Mouse (Mus musculus): ENCODE data around the gene Uqcr11. TPM values are rescaled to one million over a fixed set of nuclear protein-coding genes. Genes with fewer than 3 reads are reported as not detected.

Gene Uqcr11
- polyA plus RNA-seq, 2 experiments, result 707 to 718 TPM

DNA sequence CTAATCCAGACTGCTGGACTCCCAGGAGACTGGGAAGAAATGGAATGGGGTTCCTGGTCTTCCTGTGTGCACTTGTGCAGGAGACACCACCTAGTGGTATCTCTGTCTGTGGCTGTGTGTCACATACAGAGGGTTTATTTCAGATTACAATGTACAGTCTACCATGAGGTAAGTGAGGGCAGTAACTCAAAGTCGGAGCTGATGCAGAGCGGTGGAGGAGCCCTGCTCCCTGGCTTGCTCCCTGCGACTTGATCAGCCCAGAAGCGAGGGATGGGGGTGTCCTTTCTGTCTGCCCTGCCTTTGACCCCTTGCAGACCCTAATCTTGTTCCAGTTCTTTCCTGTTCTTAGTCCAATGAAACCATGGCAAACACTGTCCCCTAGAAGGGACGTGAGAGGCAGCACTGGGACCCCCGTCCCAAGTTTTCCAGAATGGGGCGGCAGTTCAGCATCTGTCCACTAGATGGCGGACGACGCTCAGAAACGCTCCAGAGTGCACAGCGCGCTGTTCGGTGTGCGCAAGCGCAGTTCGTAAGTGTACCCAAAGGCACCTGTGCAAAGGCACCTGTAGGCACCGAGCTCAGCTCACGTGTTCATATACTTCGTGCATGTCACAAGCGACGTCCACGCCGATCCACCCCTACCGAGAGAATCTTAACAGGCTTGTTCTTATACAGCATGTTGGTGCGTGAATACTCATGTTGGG lies 39.4 kb upstream of the Uqcr11 start:
- Histone ChIP-seq H3K9ac (ENCODE audit: low read depth, low read length, severe bottlenecking) (no peak overlapping the region), H3K27me3 (ENCODE audit: control insufficient read depth, insufficient read depth, low read length) (0 out of 2 replicates have a peak, but pooled peaks cover 4% of the 10 kb centered on the region), H3K4me1 (ENCODE audit: control insufficient read depth, insufficient read depth, low read length) (no peaks in the 10 kb centered on the region), H3K27ac (replicated peaks; ENCODE audit: low read depth, low read length) (no peak overlapping the region), H3K9me3 (ENCODE audit: control insufficient read depth, low read length) (no peaks in the 10 kb centered on the region), H3K36me3 (ENCODE audit: control insufficient read depth, insufficient read depth, low read length) (no peaks in the 10 kb centered on the region), H3K4me2 (replicated peaks; ENCODE audit: low read depth, low read length, severe bottlenecking) (no peak overlapping the region), H3K4me3 (replicated peaks; ENCODE audit: low read length) (no peak overlapping the region)
- DNase-seq (ENCODE audit: low spot score), result peak; percentile 81
- ATAC-seq (ENCODE audit: low FRiP score, low read depth), result peak; percentile 69
- TF ChIP-seq POLR2A (IDR thresholded peaks at IDR 0.05; ENCODE audit: borderline replicate concordance, extremely low read depth, insufficient read depth, insufficient read length), result no peak
- WGBS, result 6% methylated on average over 26 of the region's 26 CpGs

GRCm38 (mm10) chr10:80445052-80445451 lies 38.4 kb upstream of the Uqcr11 start:
- TF ChIP-seq POLR2A (IDR thresholded peaks at IDR 0.05; ENCODE audit: borderline replicate concordance, extremely low read depth, insufficient read depth, insufficient read length), result no peak
- no peaks in the 10 kb centered on the region for H3K4me1 ChIP-seq (ENCODE audit: control insufficient read depth, insufficient read depth, low read length)
- H3K4me2 ChIP-seq (replicated peaks; ENCODE audit: low read depth, low read length, severe bottlenecking), result no peak overlapping the region
- 0 out of 2 replicates have a peak, but pooled peaks cover 4% of the 10 kb centered on the region for H3K27me3 ChIP-seq (ENCODE audit: control insufficient read depth, insufficient read depth, low read length)
- no peak for ATAC-seq (ENCODE audit: low FRiP score, low read depth)
- DNase-seq (ENCODE audit: low spot score), result no peak
- H3K4me3 ChIP-seq (replicated peaks; ENCODE audit: low read length), result no peak overlapping the region
- no peak overlapping the region for H3K9ac ChIP-seq (ENCODE audit: low read depth, low read length, severe bottlenecking)
- H3K9me3 ChIP-seq (ENCODE audit: control insufficient read depth, low read length), result no peaks in the 10 kb centered on the region
- WGBS, result 25% methylated on average over 1 of the region's 1 CpGs
- no peaks in the 10 kb centered on the region for H3K36me3 ChIP-seq (ENCODE audit: control insufficient read depth, insufficient read depth, low read length)
- no peak overlapping the region for H3K27ac ChIP-seq (replicated peaks; ENCODE audit: low read depth, low read length)

- peak overlapping the region; percentile 25; the same call in 1 of the 2 replicates for H3K9ac ChIP-seq (ENCODE audit: low read depth, low read length, severe bottlenecking)
- H3K27me3 ChIP-seq (ENCODE audit: control insufficient read depth, insufficient read depth, low read length), result 0 out of 2 replicates have a peak, but pooled peaks cover 4% of the 10 kb centered on the region
- ATAC-seq (ENCODE audit: low FRiP score, low read depth), result peak; percentile 62
- no peak overlapping the region for H3K27ac ChIP-seq (replicated peaks; ENCODE audit: low read depth, low read length)
- H3K4me2 ChIP-seq (replicated peaks; ENCODE audit: low read depth, low read length, severe bottlenecking), result no peak overlapping the region
- H3K4me3 ChIP-seq (replicated peaks; ENCODE audit: low read length), result no peak overlapping the region
- H3K4me1 ChIP-seq (ENCODE audit: control insufficient read depth, insufficient read depth, low read length), result no peaks in the 10 kb centered on the region
- no peak for TF ChIP-seq POLR2A (IDR thresholded peaks at IDR 0.05; ENCODE audit: borderline replicate concordance, extremely low read depth, insufficient read depth, insufficient read length)
- no peaks in the 10 kb centered on the region for H3K9me3 ChIP-seq (ENCODE audit: control insufficient read depth, low read length)
- no peaks in the 10 kb centered on the region for H3K36me3 ChIP-seq (ENCODE audit: control insufficient read depth, insufficient read depth, low read length)
- DNase-seq (ENCODE audit: low spot score), result no peak
- WGBS, result 51% methylated on average over 4 of the region's 5 CpGs
Observed at GRCm38 (mm10) chr10:80444339-80445045, 37.9 kb upstream of the Uqcr11 start.

DNA sequence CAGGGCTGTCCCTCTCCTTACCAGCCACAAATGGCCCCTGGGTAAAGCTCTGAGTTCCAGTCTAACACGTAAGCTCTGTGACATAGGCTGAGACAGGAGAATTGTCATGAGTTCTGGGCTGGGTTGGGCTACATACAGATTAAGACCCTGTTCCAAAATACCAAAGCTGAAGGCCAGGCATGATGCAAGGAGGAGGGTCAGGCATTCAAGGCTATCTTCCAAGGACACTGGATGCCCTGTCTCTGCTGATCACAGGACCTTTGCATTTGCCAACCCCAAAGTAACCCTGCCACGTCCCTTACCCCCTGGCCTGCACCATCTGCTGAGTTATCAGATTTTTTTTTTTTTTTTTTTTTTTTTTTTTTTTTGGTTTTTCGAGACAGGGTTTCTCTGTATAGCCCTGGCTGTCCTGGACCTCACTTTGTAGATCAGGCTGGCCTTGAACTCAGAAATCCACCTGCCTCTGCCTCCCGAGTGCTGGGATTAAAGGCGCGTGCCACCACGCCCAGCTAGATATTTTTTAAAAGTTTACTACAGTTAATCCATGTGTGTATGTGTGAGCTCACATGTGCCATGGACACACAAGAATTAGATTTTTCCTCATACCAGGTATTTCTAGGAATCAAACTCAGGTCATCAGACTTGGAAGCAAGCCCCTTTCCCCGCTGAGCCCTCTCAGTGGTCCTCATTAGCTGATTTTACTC lies 37.1 kb upstream of the Uqcr11 start:
- Histone ChIP-seq H3K9ac (ENCODE audit: low read depth, low read length, severe bottlenecking) (peak overlapping the region; percentile 25; the same call in 1 of the 2 replicates), H3K4me1 (ENCODE audit: control insufficient read depth, insufficient read depth, low read length) (no peaks in the 10 kb centered on the region), H3K4me3 (replicated peaks; ENCODE audit: low read length) (no peak overlapping the region), H3K4me2 (replicated peaks; ENCODE audit: low read depth, low read length, severe bottlenecking) (no peak overlapping the region), H3K36me3 (ENCODE audit: control insufficient read depth, insufficient read depth, low read length) (no peaks in the 10 kb centered on the region), H3K27me3 (ENCODE audit: control insufficient read depth, insufficient read depth, low read length) (0 out of 2 replicates have a peak, but pooled peaks cover 4% of the 10 kb centered on the region), H3K27ac (replicated peaks; ENCODE audit: low read depth, low read length) (no peak overlapping the region), H3K9me3 (ENCODE audit: control insufficient read depth, low read length) (no peaks in the 10 kb centered on the region)
- ATAC-seq (ENCODE audit: low FRiP score, low read depth), result no peak
- no peak for DNase-seq (ENCODE audit: low spot score)
- 72% methylated on average over 8 of the region's 8 CpGs for WGBS
- no peak for TF ChIP-seq POLR2A (IDR thresholded peaks at IDR 0.05; ENCODE audit: borderline replicate concordance, extremely low read depth, insufficient read depth, insufficient read length)

DNA sequence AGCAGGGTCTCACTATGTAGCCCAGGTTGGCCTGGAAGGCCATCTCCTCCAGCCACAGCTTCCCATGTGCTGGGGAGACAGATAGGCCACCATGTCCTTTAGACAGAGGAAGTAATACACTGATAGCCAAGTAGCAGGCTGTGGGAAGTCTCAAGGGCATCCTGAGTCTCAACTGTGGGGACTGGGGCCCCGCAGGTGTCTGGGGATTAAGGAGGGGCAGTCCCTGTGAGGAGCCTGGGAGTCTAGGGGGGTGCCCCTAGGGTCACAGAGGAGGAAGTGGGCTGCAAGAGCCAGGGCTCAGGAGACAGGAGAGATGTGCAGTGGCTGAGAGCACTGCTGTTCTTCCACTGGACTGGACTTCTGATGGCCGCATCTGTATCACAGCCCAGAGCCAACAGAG lies 36.4 kb upstream of the Uqcr11 start:
- TF ChIP-seq POLR2A (IDR thresholded peaks at IDR 0.05; ENCODE audit: borderline replicate concordance, extremely low read depth, insufficient read depth, insufficient read length), result no peak
- ATAC-seq (ENCODE audit: low FRiP score, low read depth) (no peak), DNase-seq (ENCODE audit: low spot score) (no peak)
- Histone ChIP-seq H3K9ac (ENCODE audit: low read depth, low read length, severe bottlenecking) (no peak overlapping the region), H3K4me2 (replicated peaks; ENCODE audit: low read depth, low read length, severe bottlenecking) (no peak overlapping the region), H3K4me3 (replicated peaks; ENCODE audit: low read length) (no peak overlapping the region), H3K9me3 (ENCODE audit: control insufficient read depth, low read length) (no peaks in the 10 kb centered on the region), H3K27ac (replicated peaks; ENCODE audit: low read depth, low read length) (no peak overlapping the region), H3K27me3 (ENCODE audit: control insufficient read depth, insufficient read depth, low read length) (0 out of 2 replicates have a peak, but pooled peaks cover 1% of the 10 kb centered on the region), H3K4me1 (ENCODE audit: control insufficient read depth, insufficient read depth, low read length) (no peaks in the 10 kb centered on the region), H3K36me3 (ENCODE audit: control insufficient read depth, insufficient read depth, low read length) (no peaks in the 10 kb centered on the region)
- WGBS, result 60% methylated on average over 2 of the region's 2 CpGs
